Mouse (Mus musculus) forebrain, embryonic 13.5 days (tissue): ENCODE data around the gene Lrrc37a. TPM values are rescaled to one million over a fixed set of nuclear protein-coding genes. Genes with fewer than 3 reads are reported as not detected.

Experiments
- polyA plus RNA-seq: library from polyadenylated mRNA; unstranded; fragments of >200 nt; fragmentation: Nextera tagmentation; extraction: Ambion mirVana; gene quantifications from 2 replicates; pipeline ENCODE4 v1.2.1, GENCODE M21; 2015

Gene Lrrc37a
- polyA plus RNA-seq, 1 experiment from 2014 or later: not detected

Other genes starting within 250 kb of the Lrrc37a start
- gene Map3k14, start 237.1 kb downstream of the Lrrc37a start, polyA plus RNA-seq: 2.8 and 4.5 TPM in 2 replicates
- gene Arhgap27, start 140.9 kb downstream of the Lrrc37a start, polyA plus RNA-seq: 2.2 and 2.3 TPM in 2 replicates
- 7.7 and 8.0 TPM in 2 replicates for gene Plekhm1, start 91.9 kb downstream of the Lrrc37a start, polyA plus RNA-seq
- gene Gm884, start 116.5 kb upstream of the Lrrc37a start, polyA plus RNA-seq: not detected in 2 replicates
- not detected in 2 replicates for gene Lyzl6, start 134.3 kb upstream of the Lrrc37a start, polyA plus RNA-seq
- gene Rprml, start 145.0 kb upstream of the Lrrc37a start, polyA plus RNA-seq: 1.6 and 2.7 TPM in 2 replicates
- gene Gosr2, start 193.3 kb upstream of the Lrrc37a start, polyA plus RNA-seq: 90.9 and 99.5 TPM in 2 replicates
- gene Wnt9b, start 245.2 kb upstream of the Lrrc37a start, polyA plus RNA-seq: 0.10 and 0.14 TPM in 2 replicates